Comparison of ENCODE assay signal across 11 mouse cellular contexts in the genomic region with DNA sequence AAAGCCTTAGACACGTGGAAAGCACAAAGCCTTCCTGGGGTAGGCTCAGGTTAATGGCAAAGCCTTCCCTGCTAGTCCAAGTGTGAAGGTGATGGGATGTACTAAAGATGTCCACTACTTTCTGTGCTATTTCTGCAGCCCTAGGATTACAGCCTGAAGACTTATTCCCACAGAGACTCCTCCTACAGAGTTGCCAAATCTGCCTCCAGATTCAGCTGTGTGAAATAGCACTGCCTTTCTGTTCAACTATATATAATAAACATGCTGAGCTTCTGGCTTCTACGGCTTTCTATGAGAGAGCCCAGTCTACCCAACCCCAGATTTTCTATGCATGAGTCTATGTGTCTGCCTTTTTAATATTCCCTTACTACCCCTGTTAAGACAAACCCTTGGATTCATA.
"Had no signal": no experiment of that assay in that cellular context is flagged by ENCODE, and none has a peak within 500 bp of the region (broad histone marks: within the 10 kb centered on the region; RNA-seq: fewer than 3 reads in every experiment).

No protein-coding gene starts in this region.

- DNase-seq: kidney, adult 2 months; kidney, postnatal 25 days; layer of hippocampus, adult 9-11 months; liver, embryonic 13.5 days; lung, adult 2 months; lung, postnatal 14 days; lung, postnatal 4 days; midbrain, embryonic 14.5 days; thymus, adult 2 months; thymus, postnatal 14 days; thymus, postnatal 4 days had no signal
